Mouse (Mus musculus) kidney, postnatal 0 days (tissue): ENCODE data around the gene Spin2e. TPM values are rescaled to one million over a fixed set of nuclear protein-coding genes. Genes with fewer than 3 reads are reported as not detected.
"Not testable (repeated sequence)": the region's sequence is repeated elsewhere in the genome, so short reads cannot be mapped to it uniquely, and the experiment has no call there.

Experiments used
- ATAC-seq: fragments of 200-750 bp; cut with Nextera tagmentation; replicated peaks from 2 replicates; pipeline ENCODE4 v1.8.0; 2017; ENCODE audit warnings: low read depth, moderate number of reproducible peaks, moderate TSS enrichment, moderate library complexity; ENCODE audit not compliant: low FRiP score
- DNase-seq: peaks from one replicate; pipeline ENCODE4 v3.0.0-alpha.2; 2016; ENCODE audit warnings: low spot score
- H3K27ac ChIP-seq: fragments of 300-500 bp; sonication (generic); 2 replicates; pipeline ENCODE4 v1.5.1; 2014; ENCODE audit warnings: mild to moderate bottlenecking
- H3K27me3 ChIP-seq: fragments of 300-500 bp; sonication (generic); 2 replicates; pipeline ENCODE4 v1.6.1; 2014; ENCODE audit warnings: low read length, mixed read lengths; ENCODE audit not compliant: insufficient read depth
- H3K36me3 ChIP-seq: fragments of 300-500 bp; sonication (generic); 2 replicates; pipeline ENCODE4 v1.6.1; 2014; ENCODE audit warnings: low read length, mixed read lengths; ENCODE audit not compliant: insufficient read depth
- H3K4me1 ChIP-seq: fragments of 300-500 bp; sonication (generic); replicated peaks from 2 replicates; pipeline ENCODE4 v1.6.1; 2014; ENCODE audit warnings: antibody characterized with exemption, low read length, mixed read lengths; ENCODE audit not compliant: insufficient read depth
- H3K4me2 ChIP-seq: fragments of 300-500 bp; sonication (generic); 2 replicates; pipeline ENCODE4 v1.6.1; 2014; ENCODE audit warnings: mild to moderate bottlenecking, low read length, moderate library complexity, mixed read lengths
- H3K4me3 ChIP-seq: fragments of 300-500 bp; sonication (generic); replicated peaks from 2 replicates; pipeline ENCODE4 v1.5.1; 2014; ENCODE audit warnings: low read depth, low read length
- H3K9ac ChIP-seq: fragments of 300-500 bp; sonication (generic); 2 replicates; pipeline ENCODE4 v1.6.1; 2014; ENCODE audit warnings: low read depth, low read length
- H3K9me3 ChIP-seq: fragments of 300-500 bp; sonication (generic); replicated peaks from 2 replicates; pipeline ENCODE4 v1.6.1; 2016; ENCODE audit warnings: low read length, inconsistent platforms, mixed read lengths
- WGBS: fragments of 180-500 bp; shearing (Covaris S2); extraction: QIAGEN DNeasy Blood & Tissue Kit; methylation state at CpG from one replicate; pipeline ENCODE4 v1.1.7; 2014; 5-methylcytosine and 5-hydroxymethylcytosine counted together
- polyA plus RNA-seq: library from polyadenylated mRNA; unstranded; fragments of >200 nt; fragmentation: Nextera tagmentation; extraction: Ambion mirVana; gene quantifications from 2 replicates; pipeline ENCODE4 v1.2.1, GENCODE M21; 2015

The Spin2e gene
- not detected in 2 replicates for polyA plus RNA-seq

DNA sequence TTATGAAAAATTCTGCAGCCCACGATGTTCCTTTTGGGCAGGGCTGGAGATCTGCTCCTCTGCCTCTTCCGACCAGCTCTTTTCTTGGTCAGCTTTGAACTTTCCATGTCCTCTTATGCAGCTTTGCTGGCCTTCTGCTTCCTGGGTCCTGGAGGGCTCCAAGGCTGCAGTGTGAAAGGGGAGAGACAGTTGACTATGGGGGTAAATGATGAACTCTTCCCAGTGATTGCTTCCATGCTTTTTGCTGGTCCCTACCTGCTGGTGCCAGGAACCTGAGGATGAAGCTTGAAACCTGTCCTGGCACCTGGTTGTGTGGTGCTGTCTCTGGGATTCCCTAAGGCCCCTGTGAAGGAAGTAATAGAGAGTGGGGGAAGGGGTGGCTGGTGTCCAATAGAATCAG is at the start of gene Spin2e:
Gene Spin2e, minus strand, starts transcription at position 101 of the 400 bp plus-strand sequence.
- not testable (repeated sequence) for H3K9ac ChIP-seq, H3K4me1 ChIP-seq, ATAC-seq, H3K9me3 ChIP-seq, H3K4me3 ChIP-seq, H3K27me3 ChIP-seq, H3K36me3 ChIP-seq, H3K27ac ChIP-seq, DNase-seq, H3K4me2 ChIP-seq
- 93% methylated on average over 1 of the region's 2 CpGs for WGBS

DNA sequence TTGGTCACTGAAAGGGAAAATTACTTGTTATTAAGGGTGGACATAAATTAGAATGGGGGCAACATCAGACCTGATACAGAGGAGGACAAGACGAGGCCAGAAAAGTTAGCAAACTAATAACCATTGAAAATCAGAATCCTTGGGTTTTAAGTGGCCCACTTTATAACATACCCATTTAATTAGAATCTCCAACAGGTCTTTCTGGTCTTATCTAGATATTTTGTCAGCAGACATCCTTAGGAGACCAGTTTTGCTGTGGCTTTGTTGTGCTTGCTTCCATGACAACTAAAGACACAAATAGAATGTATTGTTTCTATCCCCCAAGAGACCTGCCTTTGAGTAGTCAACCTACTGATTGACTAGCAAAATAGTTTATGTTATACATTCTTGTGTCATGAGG is 44.5 kb downstream of the Spin2e start, which contains the start of gene Gm21883:
Gene Gm21883, minus strand, starts transcription at position 101 of the 400 bp plus-strand sequence.
- no CpG with 5 or more reads among the region's 1 CpGs for WGBS
- H3K4me1 ChIP-seq, H3K27ac ChIP-seq, ATAC-seq, H3K36me3 ChIP-seq, H3K4me3 ChIP-seq, H3K9me3 ChIP-seq, DNase-seq, H3K27me3 ChIP-seq, H3K9ac ChIP-seq, H3K4me2 ChIP-seq: not testable (repeated sequence)

Other genes starting within 250 kb of the Spin2e start
- gene Btbd35f19, start 235.0 kb downstream of the Spin2e start, polyA plus RNA-seq: not detected in 2 replicates
- not detected in 2 replicates for gene Gm21883, start 44.6 kb downstream of the Spin2e start, polyA plus RNA-seq
- not detected in 2 replicates for gene Btbd35f25, start 98.2 kb upstream of the Spin2e start, polyA plus RNA-seq